Mouse (Mus musculus) splenic B cell, adult 2 months (primary cell): ENCODE measurements around the gene Brox.

Source experiments
- DNase-seq: peaks from one replicate; pipeline ENCODE4 v3.0.0-alpha.2; 2011; ENCODE audit warnings: low read depth, low spot score
- H3K27me3 ChIP-seq: 2 replicates; pipeline ENCODE4 v1.6.1; 2012; ENCODE audit warnings: mild to moderate bottlenecking, low read length, moderate library complexity, mixed read lengths; ENCODE audit not compliant: control insufficient read depth, poor library complexity, insufficient read depth, severe bottlenecking
- H3K36me3 ChIP-seq: 2 replicates; pipeline ENCODE4 v1.6.1; 2012; ENCODE audit warnings: mild to moderate bottlenecking, low read length, moderate library complexity, mixed read lengths; ENCODE audit not compliant: control insufficient read depth, poor library complexity, insufficient read depth, severe bottlenecking

Brox gene

GRCm38 (mm10) chr1:183297886-183298489, 919 bp upstream of the Brox start:
- peak; percentile 79 for DNase-seq
- no peaks in the 10 kb centered on the region for H3K36me3 ChIP-seq
- H3K27me3 ChIP-seq, result no peaks in the 10 kb centered on the region

- H3K27me3 ChIP-seq, result no peaks in the 10 kb centered on the region
- peak; percentile 49 for DNase-seq
- no peaks in the 10 kb centered on the region for H3K36me3 ChIP-seq
Observed at GRCm38 (mm10) chr1:183297473-183297885, 410 bp upstream of the Brox start.

GRCm38 (mm10) chr1:183296465-183296864, 604 bp downstream of the Brox start, which contains the start of gene Aida:
Aida (plus strand) TSS chr1:183296590.
- H3K36me3 ChIP-seq, result no peaks in the 10 kb centered on the region
- DNase-seq, result peak; percentile 60
- no peaks in the 10 kb centered on the region for H3K27me3 ChIP-seq

GRCm38 (mm10) chr1:183289576-183289975, 7.5 kb downstream of the Brox start:
- H3K36me3 ChIP-seq, result peaks cover 9% of the 10 kb centered on the region
- no peak for DNase-seq
- H3K27me3 ChIP-seq, result no peaks in the 10 kb centered on the region

GRCm38 (mm10) chr1:183288351-183288750, 8.7 kb downstream of the Brox start:
- H3K27me3 ChIP-seq, result no peaks in the 10 kb centered on the region
- H3K36me3 ChIP-seq, result peaks cover 11% of the 10 kb centered on the region
- no peak for DNase-seq

- DNase-seq, result no peak
- 0 out of 2 replicates have a peak, but pooled peaks cover 5% of the 10 kb centered on the region for H3K36me3 ChIP-seq
- H3K27me3 ChIP-seq, result no peaks in the 10 kb centered on the region
Observed at GRCm38 (mm10) chr1:183275763-183276162, 21.3 kb downstream of the Brox start.

- H3K27me3 ChIP-seq, result no peaks in the 10 kb centered on the region
- DNase-seq, result no peak
- H3K36me3 ChIP-seq, result no peaks in the 10 kb centered on the region
Observed at GRCm38 (mm10) chr1:183274385-183274784, 22.7 kb downstream of the Brox start.

- peak; percentile 57 for DNase-seq
- Histone ChIP-seq H3K36me3 (no peaks in the 10 kb centered on the region), H3K27me3 (no peaks in the 10 kb centered on the region)
Observed at GRCm38 (mm10) chr1:183272867-183273818, 23.9 kb downstream of the Brox start.

GRCm38 (mm10) chr1:183267666-183268065, 29.4 kb downstream of the Brox start:
- Histone ChIP-seq H3K36me3 (no peaks in the 10 kb centered on the region), H3K27me3 (no peaks in the 10 kb centered on the region)
- no peak for DNase-seq

GRCm38 (mm10) chr1:183265921-183266467, 31.1 kb downstream of the Brox start:
- peak; percentile 17 for DNase-seq
- no peaks in the 10 kb centered on the region for H3K27me3 ChIP-seq

GRCm38 (mm10) chr1:183264145-183265008, 32.7 kb downstream of the Brox start:
- H3K36me3 ChIP-seq, result no peaks in the 10 kb centered on the region
- DNase-seq, result peak; percentile 25

More at GRCm38 (mm10) chr1:183265921-183266467, 31.1 kb downstream of the Brox start:
- H3K36me3 ChIP-seq, result no peaks in the 10 kb centered on the region

GRCm38 (mm10) chr1:183252574-183252973, 44.5 kb downstream of the Brox start:
- Histone ChIP-seq H3K27me3 (0 out of 2 replicates have a peak, but pooled peaks cover 2% of the 10 kb centered on the region), H3K36me3 (no peaks in the 10 kb centered on the region)
- no peak for DNase-seq

More at GRCm38 (mm10) chr1:183264145-183265008, 32.7 kb downstream of the Brox start:
- no peaks in the 10 kb centered on the region for H3K27me3 ChIP-seq

- no peak for DNase-seq
- Histone ChIP-seq H3K27me3 (0 out of 2 replicates have a peak, but pooled peaks cover 2% of the 10 kb centered on the region), H3K36me3 (no peaks in the 10 kb centered on the region)
Observed at GRCm38 (mm10) chr1:183251818-183252217, 45.3 kb downstream of the Brox start.

- no peak for DNase-seq
- Histone ChIP-seq H3K27me3 (0 out of 2 replicates have a peak, but pooled peaks cover 2% of the 10 kb centered on the region), H3K36me3 (no peaks in the 10 kb centered on the region)
Observed at GRCm38 (mm10) chr1:183250612-183251011, 46.5 kb downstream of the Brox start.
